Mouse (Mus musculus) heart, embryonic 11.5 days (tissue): Measurements from ENCODE around the gene 1700069L16Rik. TPM values are rescaled to one million over a fixed set of nuclear protein-coding genes. Genes with fewer than 3 reads are reported as not detected.

ENCODE experiments used
- ATAC-seq: fragments of 200-750 bp; cut with Nextera tagmentation; replicated peaks from 2 replicates; pipeline ENCODE4 v1.8.0; 2017; ENCODE audit warnings: moderate library complexity; ENCODE audit not compliant: insufficient number of reproducible peaks, low FRiP score, low TSS enrichment
- H3K27ac ChIP-seq: fragments of 300-500 bp; sonication (generic); 2 replicates; pipeline ENCODE4 v1.5.1; 2014; ENCODE audit warnings: mild to moderate bottlenecking, low read depth, low read length
- H3K27me3 ChIP-seq: fragments of 300-500 bp; sonication (generic); 2 replicates; pipeline ENCODE4 v1.6.1; 2014; ENCODE audit warnings: mild to moderate bottlenecking, low read length, mixed read lengths; ENCODE audit not compliant: control insufficient read depth, insufficient read depth
- H3K36me3 ChIP-seq: fragments of 300-500 bp; sonication (generic); 2 replicates; pipeline ENCODE4 v1.6.1; 2014; ENCODE audit warnings: mild to moderate bottlenecking, low read length, moderate library complexity, mixed read lengths; ENCODE audit not compliant: control insufficient read depth, insufficient read depth
- H3K4me1 ChIP-seq: fragments of 300-500 bp; sonication (generic); 2 replicates; pipeline ENCODE4 v1.6.1; 2014; ENCODE audit warnings: low read length; ENCODE audit not compliant: control insufficient read depth, insufficient read depth
- H3K4me2 ChIP-seq: fragments of 300-500 bp; sonication (generic); 2 replicates; pipeline ENCODE4 v1.6.1; 2014; ENCODE audit warnings: mild to moderate bottlenecking, moderate library complexity
- H3K4me3 ChIP-seq: fragments of 300-500 bp; sonication (generic); 2 replicates; pipeline ENCODE4 v1.5.1; 2014; ENCODE audit warnings: low read depth, low read length
- H3K9ac ChIP-seq: fragments of 300-500 bp; sonication (generic); 2 replicates; pipeline ENCODE4 v1.6.1; 2014; ENCODE audit warnings: mild to moderate bottlenecking, low read depth, low read length, moderate library complexity
- H3K9me3 ChIP-seq: fragments of 300-500 bp; sonication (generic); replicated peaks from 2 replicates; pipeline ENCODE4 v1.6.1; 2016; ENCODE audit warnings: low read length; ENCODE audit not compliant: control insufficient read depth
- WGBS: fragments of 180-500 bp; shearing (Covaris S2); extraction: QIAGEN DNeasy Blood & Tissue Kit; methylation state at CpG from one replicate; pipeline ENCODE4 v1.1.7; 2014; ENCODE audit not compliant: insufficient replicate concordance; 5-methylcytosine and 5-hydroxymethylcytosine counted together
- polyA plus RNA-seq: library from polyadenylated mRNA; unstranded; fragments of >200 nt; fragmentation: Nextera tagmentation; extraction: Ambion mirVana; gene quantifications from 2 replicates; pipeline ENCODE4 v1.2.1, GENCODE M21; 2014

The 1700069L16Rik gene
- polyA plus RNA-seq, 1 experiment from 2014 or later, result not detected

- Histone ChIP-seq H3K4me2 (no peak overlapping the region), H3K4me3 (no peak overlapping the region), H3K27ac (no peak overlapping the region), H3K27me3 (no peaks in the 10 kb centered on the region), H3K9ac (no peak overlapping the region), H3K4me1 (no peaks in the 10 kb centered on the region), H3K36me3 (no peaks in the 10 kb centered on the region), H3K9me3 (no peaks in the 10 kb centered on the region)
- 65% methylated on average over 5 of the region's 5 CpGs for WGBS
- no peak for ATAC-seq
Observed at GRCm38 (mm10) chr5:113685471-113685870, 39.1 kb downstream of the 1700069L16Rik start.

DNA sequence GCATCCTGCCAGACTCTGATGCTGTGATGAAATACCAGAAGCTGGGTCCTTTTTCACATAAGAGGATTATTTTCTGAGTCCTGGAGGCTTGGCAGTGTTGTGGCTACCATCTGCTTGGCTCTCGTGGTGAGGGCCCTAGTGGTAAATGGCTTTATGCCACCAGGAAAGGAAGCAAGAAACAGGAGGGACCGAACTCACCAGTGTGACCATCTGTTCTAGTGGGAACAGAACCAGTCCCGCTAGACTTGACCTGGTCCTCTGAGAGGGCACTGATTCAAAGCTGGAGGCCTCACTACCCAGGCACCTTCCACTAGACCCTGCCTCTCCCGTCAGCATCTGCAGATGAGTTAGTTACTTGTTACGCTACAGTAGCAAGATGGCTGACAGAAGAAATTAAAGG, 41.3 kb downstream of the 1700069L16Rik start:
- no peak for ATAC-seq
- H3K27me3 ChIP-seq, result no peaks in the 10 kb centered on the region
- no peak overlapping the region for H3K4me3 ChIP-seq
- no peak overlapping the region for H3K9ac ChIP-seq
- no peaks in the 10 kb centered on the region for H3K36me3 ChIP-seq
- 68% methylated on average over 5 of the region's 5 CpGs for WGBS
- H3K4me2 ChIP-seq, result no peak overlapping the region
- no peaks in the 10 kb centered on the region for H3K4me1 ChIP-seq
- no peak overlapping the region for H3K27ac ChIP-seq
- H3K9me3 ChIP-seq, result no peaks in the 10 kb centered on the region

- 71% methylated on average over 3 of the region's 3 CpGs for WGBS
- Histone ChIP-seq H3K36me3 (no peaks in the 10 kb centered on the region), H3K27me3 (no peaks in the 10 kb centered on the region), H3K4me3 (no peak overlapping the region), H3K9me3 (no peaks in the 10 kb centered on the region), H3K4me1 (no peaks in the 10 kb centered on the region), H3K27ac (no peak overlapping the region), H3K9ac (no peak overlapping the region), H3K4me2 (no peak overlapping the region)
- ATAC-seq, result no peak
Observed at GRCm38 (mm10) chr5:113682472-113682871, 42.1 kb downstream of the 1700069L16Rik start.

DNA sequence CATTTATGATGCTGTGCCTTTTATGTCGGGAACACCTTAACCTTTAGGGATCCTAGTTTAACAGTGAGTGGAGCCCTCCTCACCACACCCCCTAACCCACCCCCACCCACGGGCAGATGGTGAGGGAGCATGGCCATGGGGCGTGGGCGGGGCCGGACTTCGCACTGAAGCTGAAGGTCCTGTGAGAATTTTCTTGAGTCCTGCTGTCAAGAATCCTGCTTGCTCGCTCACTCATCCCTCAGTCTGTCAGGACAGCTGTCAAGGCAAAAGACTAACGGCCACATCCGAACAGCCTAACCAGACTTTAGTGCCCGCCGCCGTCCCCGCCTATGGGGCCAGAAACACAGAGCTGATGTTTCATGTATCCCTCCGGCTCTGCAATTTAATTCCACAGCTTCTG, 43.4 kb downstream of the 1700069L16Rik start:
- H3K27me3 ChIP-seq, result no peaks in the 10 kb centered on the region
- H3K4me2 ChIP-seq, result no peak overlapping the region
- no peak overlapping the region for H3K27ac ChIP-seq
- no peak overlapping the region for H3K4me3 ChIP-seq
- no peak for ATAC-seq
- H3K4me1 ChIP-seq, result no peaks in the 10 kb centered on the region
- H3K9ac ChIP-seq, result no peak overlapping the region
- H3K36me3 ChIP-seq, result no peaks in the 10 kb centered on the region
- H3K9me3 ChIP-seq, result no peaks in the 10 kb centered on the region
- WGBS, result 72% methylated on average over 14 of the region's 14 CpGs

GRCm38 (mm10) chr5:113679509-113679908, 45.1 kb downstream of the 1700069L16Rik start:
- Histone ChIP-seq H3K27me3 (no peaks in the 10 kb centered on the region), H3K4me3 (no peak overlapping the region)
- 84% methylated on average over 4 of the region's 4 CpGs for WGBS

DNA sequence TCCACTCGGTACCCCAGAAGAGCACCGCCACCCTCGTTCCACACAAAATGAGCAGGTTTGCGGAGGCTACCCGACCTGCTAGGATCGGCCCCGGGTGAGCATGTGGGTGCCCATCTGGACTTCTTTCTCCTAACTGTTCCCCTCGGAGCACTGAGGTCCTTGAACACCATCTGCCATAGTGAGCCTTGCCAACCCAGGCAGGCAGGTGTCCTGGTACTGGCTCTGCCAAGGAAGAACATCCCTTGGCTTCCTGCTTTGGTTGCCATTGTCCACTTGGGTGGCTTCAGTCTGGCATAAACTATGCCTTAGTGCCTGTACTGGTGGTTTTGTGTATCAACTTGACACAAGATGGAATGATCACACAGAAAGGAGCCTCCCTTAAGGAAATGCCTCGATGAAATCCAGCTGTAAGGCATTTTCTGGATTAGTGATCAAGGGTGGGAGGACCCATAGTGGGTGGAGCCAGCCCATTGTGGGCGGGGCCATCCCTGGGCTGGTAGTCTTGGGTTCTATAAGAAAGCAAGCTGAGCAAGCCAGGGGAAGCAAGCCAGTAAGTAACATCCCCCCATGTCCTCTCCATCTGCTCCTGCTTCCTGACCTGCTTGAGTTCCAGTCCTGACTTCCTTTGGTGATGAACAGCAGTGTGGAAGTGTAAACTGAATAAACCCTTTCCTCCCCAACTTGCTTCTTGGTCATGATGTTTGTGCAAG, 45.7 kb downstream of the 1700069L16Rik start:
- no peak for ATAC-seq
- WGBS, result 80% methylated on average over 10 of the region's 10 CpGs
- H3K9me3 ChIP-seq, result no peaks in the 10 kb centered on the region
- no peak overlapping the region for H3K4me3 ChIP-seq
- no peak overlapping the region for H3K9ac ChIP-seq
- H3K27me3 ChIP-seq, result no peaks in the 10 kb centered on the region
- no peak overlapping the region for H3K27ac ChIP-seq
- no peaks in the 10 kb centered on the region for H3K36me3 ChIP-seq
- H3K4me2 ChIP-seq, result no peak overlapping the region
- no peaks in the 10 kb centered on the region for H3K4me1 ChIP-seq

More at GRCm38 (mm10) chr5:113679509-113679908, 45.1 kb downstream of the 1700069L16Rik start:
- Histone ChIP-seq H3K9me3 (no peaks in the 10 kb centered on the region), H3K4me1 (no peaks in the 10 kb centered on the region), H3K27ac (no peak overlapping the region), H3K4me2 (no peak overlapping the region), H3K9ac (no peak overlapping the region), H3K36me3 (no peaks in the 10 kb centered on the region)
- no peak for ATAC-seq

- H3K9ac ChIP-seq, result no peak overlapping the region
- whole genome bisulfite sequencing, result 77% methylated on average over 5 of the region's 7 CpGs
- H3K27ac ChIP-seq, result no peak overlapping the region
- no peaks in the 10 kb centered on the region for H3K9me3 ChIP-seq
- no peak overlapping the region for H3K4me2 ChIP-seq
- ATAC-seq, result no peak
- H3K4me3 ChIP-seq, result no peak overlapping the region
- H3K27me3 ChIP-seq, result no peaks in the 10 kb centered on the region
- H3K4me1 ChIP-seq, result no peaks in the 10 kb centered on the region
- no peaks in the 10 kb centered on the region for H3K36me3 ChIP-seq
Observed at GRCm38 (mm10) chr5:113677541-113677940, 47.0 kb downstream of the 1700069L16Rik start.

- H3K27me3 ChIP-seq, result no peaks in the 10 kb centered on the region
- H3K4me1 ChIP-seq, result no peaks in the 10 kb centered on the region
- H3K4me2 ChIP-seq, result no peak overlapping the region
- H3K9ac ChIP-seq, result no peak overlapping the region
- no peaks in the 10 kb centered on the region for H3K36me3 ChIP-seq
- WGBS, result 65% methylated on average over 7 of the region's 7 CpGs
- H3K9me3 ChIP-seq, result no peaks in the 10 kb centered on the region
- no peak overlapping the region for H3K4me3 ChIP-seq
- no peak overlapping the region for H3K27ac ChIP-seq
- no peak for ATAC-seq
Observed at GRCm38 (mm10) chr5:113674851-113675250, 49.7 kb downstream of the 1700069L16Rik start.

DNA sequence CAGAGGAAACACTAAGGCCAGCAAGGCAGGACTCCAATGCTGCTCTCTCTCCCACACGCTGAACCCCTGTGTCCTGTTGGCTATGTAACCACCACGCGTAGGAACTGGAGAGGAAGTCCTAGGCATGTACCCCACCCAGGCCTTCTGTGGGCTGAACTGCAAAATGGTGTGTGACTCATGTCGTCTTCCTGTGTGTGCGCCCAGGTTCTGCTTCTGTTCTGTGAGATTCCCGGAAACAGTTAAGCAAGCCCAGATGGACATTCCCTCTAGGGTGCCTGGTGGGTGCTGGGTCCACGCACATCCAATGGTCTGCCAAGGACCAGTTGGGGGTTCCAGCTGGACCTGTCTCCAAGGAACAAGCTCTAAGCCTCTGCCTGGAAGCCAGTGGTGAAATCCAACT, 52.1 kb downstream of the 1700069L16Rik start:
- Histone ChIP-seq H3K27ac (no peak overlapping the region), H3K27me3 (no peaks in the 10 kb centered on the region), H3K4me2 (no peak overlapping the region), H3K9ac (no peak overlapping the region), H3K9me3 (no peaks in the 10 kb centered on the region), H3K36me3 (no peaks in the 10 kb centered on the region), H3K4me3 (no peak overlapping the region), H3K4me1 (no peaks in the 10 kb centered on the region)
- no peak for ATAC-seq
- 74% methylated on average over 7 of the region's 7 CpGs for WGBS
